In the genomic region with DNA sequence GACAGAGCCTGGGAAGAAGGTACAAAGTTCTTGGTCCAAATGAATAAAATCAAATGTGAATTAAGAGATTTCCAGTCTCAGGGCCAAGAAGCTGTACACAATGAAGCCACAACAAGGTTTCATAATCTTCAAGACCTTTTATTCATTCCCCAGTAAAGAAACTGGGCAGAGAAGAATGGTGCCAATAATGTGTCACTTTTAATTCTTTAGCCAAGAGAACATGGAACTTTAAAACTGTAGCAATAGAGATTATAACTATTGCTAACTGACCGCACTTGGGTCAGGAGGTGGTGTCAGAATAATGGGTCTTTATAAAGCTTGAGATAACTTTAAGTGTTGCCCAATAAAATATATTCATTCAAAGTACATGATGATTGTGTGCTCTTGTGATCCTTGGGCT, we compare ENCODE assay signal across 35 mouse cellular contexts.
"Had no signal": no experiment of that assay in that cellular context is flagged by ENCODE, and none has a peak within 500 bp of the region (broad histone marks: within the 10 kb centered on the region; RNA-seq: fewer than 3 reads in every experiment).

No protein-coding gene starts in this region.

- H3K27ac ChIP-seq: heart, embryonic 10.5 days; heart, embryonic 13.5 days; heart, embryonic 15.5 days; hindbrain, embryonic 10.5 days; hindbrain, embryonic 12.5 days; hindbrain, embryonic 13.5 days; hindbrain, embryonic 14.5 days; hindbrain, embryonic 15.5 days; hindbrain, postnatal 0 days; intestine, embryonic 15.5 days; kidney, embryonic 15.5 days; kidney, postnatal 0 days; layer of hippocampus, adult 2 months had no signal

- H3K4me1 ChIP-seq: heart, embryonic 10.5 days; heart, embryonic 12.5 days; heart, embryonic 13.5 days; heart, embryonic 15.5 days; hindbrain, embryonic 10.5 days; hindbrain, embryonic 12.5 days; hindbrain, embryonic 13.5 days; hindbrain, embryonic 15.5 days; intestine, embryonic 15.5 days; kidney, embryonic 15.5 days had no signal

- H3K4me2 ChIP-seq: heart, embryonic 11.5 days; heart, embryonic 12.5 days; heart, embryonic 13.5 days; heart, embryonic 15.5 days; hindbrain, embryonic 12.5 days; hindbrain, embryonic 13.5 days; hindbrain, embryonic 14.5 days; hindbrain, embryonic 15.5 days; intestine, embryonic 15.5 days; kidney, embryonic 15.5 days had no signal

- H3K9me3 ChIP-seq: heart, embryonic 10.5 days; heart, embryonic 12.5 days; heart, embryonic 13.5 days; heart, embryonic 15.5 days; hindbrain, embryonic 10.5 days; hindbrain, embryonic 12.5 days; hindbrain, embryonic 13.5 days; hindbrain, embryonic 15.5 days; intestine, embryonic 15.5 days; kidney, embryonic 15.5 days had no signal

- ATAC-seq: hindbrain, embryonic 16.5 days; hindbrain, postnatal 0 days; inflammation-experienced regulatory T-cells, adult 6 months; intestine, embryonic 15.5 days; intestine, embryonic 16.5 days; intestine, postnatal 0 days had no signal

- H3K9ac ChIP-seq: heart, embryonic 12.5 days; heart, embryonic 13.5 days; heart, embryonic 15.5 days; hindbrain, embryonic 12.5 days; hindbrain, embryonic 13.5 days; hindbrain, embryonic 14.5 days; hindbrain, embryonic 15.5 days; intestine, embryonic 15.5 days; kidney, embryonic 15.5 days had no signal

- H3K36me3 ChIP-seq: heart, embryonic 10.5 days; heart, embryonic 12.5 days; heart, embryonic 13.5 days; heart, embryonic 15.5 days; hindbrain, embryonic 10.5 days; hindbrain, embryonic 12.5 days; hindbrain, embryonic 13.5 days; hindbrain, embryonic 15.5 days; intestine, embryonic 15.5 days; kidney, embryonic 15.5 days had no signal

- DNase-seq: heart, postnatal 10 days; heart, postnatal 14 days; heart, postnatal 36 days; heart, postnatal 4 days; kidney, adult 11 months; kidney, adult 18-20 months; kidney, adult 2 months; kidney, adult 8-10 months; kidney, adult 9 months; kidney, postnatal 10 days; kidney, postnatal 14 days; kidney, postnatal 25 days; kidney, postnatal 36 days; kidney, postnatal 4 days; layer of hippocampus, adult 9-11 months; layer of hippocampus, postnatal 36 days had no signal

- H3K27me3 ChIP-seq: heart, embryonic 12.5 days; heart, embryonic 13.5 days; heart, embryonic 15.5 days; hindbrain, embryonic 12.5 days; hindbrain, embryonic 13.5 days; hindbrain, embryonic 15.5 days; intestine, embryonic 15.5 days; kidney, embryonic 15.5 days had no signal

- H3K4me3 ChIP-seq: heart, embryonic 10.5 days; heart, embryonic 12.5 days; heart, embryonic 13.5 days; heart, embryonic 15.5 days; hindbrain, embryonic 10.5 days; hindbrain, embryonic 12.5 days; hindbrain, embryonic 13.5 days; hindbrain, embryonic 15.5 days; intestine, embryonic 15.5 days; kidney, embryonic 15.5 days; layer of hippocampus, adult 2 months had no signal
